Mouse (Mus musculus) forebrain, embryonic 10.5 days (tissue): Measurements from ENCODE around the gene Dhrs3. TPM values are rescaled to one million over a fixed set of nuclear protein-coding genes. Genes with fewer than 3 reads are reported as not detected.

Experiments
- DNase-seq: peaks from one replicate; pipeline ENCODE4 v3.0.0-alpha.2; 2017; ENCODE audit warnings: low spot score; ENCODE audit errors: extremely low spot score
- H3K27ac ChIP-seq: fragments of 300-500 bp; sonication (generic); 2 replicates; pipeline ENCODE4 v1.5.1; 2016; ENCODE audit warnings: mild to moderate bottlenecking
- H3K27me3 ChIP-seq: fragments of 300-500 bp; sonication (generic); 2 replicates; pipeline ENCODE4 v1.6.1; 2016; ENCODE audit warnings: mild to moderate bottlenecking; ENCODE audit not compliant: poor library complexity, severe bottlenecking
- H3K36me3 ChIP-seq: fragments of 300-500 bp; sonication (generic); replicated peaks from 2 replicates; pipeline ENCODE4 v1.6.1; 2016; ENCODE audit warnings: mild to moderate bottlenecking, moderate library complexity
- H3K4me1 ChIP-seq: fragments of 300-500 bp; sonication (generic); 2 replicates; pipeline ENCODE4 v1.6.1; 2016
- H3K4me3 ChIP-seq: fragments of 300-500 bp; sonication (generic); 2 replicates; pipeline ENCODE4 v1.5.1; 2016; ENCODE audit warnings: mild to moderate bottlenecking, moderate library complexity
- H3K9me3 ChIP-seq: fragments of 300-500 bp; sonication (generic); 2 replicates; pipeline ENCODE4 v1.6.1; 2016; ENCODE audit warnings: mild to moderate bottlenecking, moderate library complexity
- WGBS: fragments of 180-500 bp; shearing (Covaris S2); methylation state at CpG from one replicate; pipeline ENCODE4 v1.1.7; 2016; 5-methylcytosine and 5-hydroxymethylcytosine counted together
- polyA plus RNA-seq: library from polyadenylated mRNA; unstranded; fragments of >200 nt; fragmentation: Nextera tagmentation; extraction: Ambion mirVana; gene quantifications from 2 replicates; pipeline ENCODE4 v1.2.1, GENCODE M21; 2016

Dhrs3 gene
- polyA plus RNA-seq, 1 experiment from 2014 or later = 12.2 TPM

GRCm38 (mm10) chr4:144929811-144930221 lies 37.2 kb downstream of the Dhrs3 start:
- DNase-seq = no peak
- H3K9me3 ChIP-seq = no peaks in the 10 kb centered on the region
- H3K4me3 ChIP-seq = no peak overlapping the region
- H3K27me3 ChIP-seq = no peaks in the 10 kb centered on the region
- H3K4me1 ChIP-seq = peaks cover 11% of the 10 kb centered on the region
- H3K27ac ChIP-seq = no peak overlapping the region
- no peaks in the 10 kb centered on the region for H3K36me3 ChIP-seq
- 97% methylated on average over 1 of the region's 1 CpGs for WGBS

- 40% methylated on average over 10 of the region's 10 CpGs for WGBS
- no peak for DNase-seq
- peaks cover 12% of the 10 kb centered on the region for H3K4me1 ChIP-seq
- no peak overlapping the region for H3K27ac ChIP-seq
- no peak overlapping the region for H3K4me3 ChIP-seq
- H3K27me3 ChIP-seq = no peaks in the 10 kb centered on the region
- no peaks in the 10 kb centered on the region for H3K36me3 ChIP-seq
- no peaks in the 10 kb centered on the region for H3K9me3 ChIP-seq
These were observed 37.7 kb downstream of the Dhrs3 start for GRCm38 (mm10) chr4:144930366-144930765.

GRCm38 (mm10) chr4:144931167-144931566 lies 38.5 kb downstream of the Dhrs3 start:
- Histone ChIP-seq H3K36me3 (no peaks in the 10 kb centered on the region), H3K4me1 (peaks cover 12% of the 10 kb centered on the region), H3K4me3 (no peak overlapping the region), H3K27me3 (no peaks in the 10 kb centered on the region), H3K27ac (no peak overlapping the region), H3K9me3 (no peaks in the 10 kb centered on the region)
- no peak for DNase-seq
- WGBS = 96% methylated on average over 7 of the region's 7 CpGs

- no peak for DNase-seq
- WGBS = 6% methylated on average over 1 of the region's 1 CpGs
- no peak overlapping the region for H3K27ac ChIP-seq
- H3K4me1 ChIP-seq = peaks cover 12% of the 10 kb centered on the region
- H3K36me3 ChIP-seq = no peaks in the 10 kb centered on the region
- H3K4me3 ChIP-seq = no peak overlapping the region
- no peaks in the 10 kb centered on the region for H3K9me3 ChIP-seq
- H3K27me3 ChIP-seq = no peaks in the 10 kb centered on the region
These were observed 41.9 kb downstream of the Dhrs3 start for GRCm38 (mm10) chr4:144934501-144934900.

- Histone ChIP-seq H3K4me3 (no peak overlapping the region), H3K27me3 (no peaks in the 10 kb centered on the region), H3K27ac (no peak overlapping the region), H3K4me1 (peaks cover 22% of the 10 kb centered on the region), H3K9me3 (no peaks in the 10 kb centered on the region), H3K36me3 (no peaks in the 10 kb centered on the region)
- 90% methylated on average over 3 of the region's 3 CpGs for WGBS
- DNase-seq = no peak
These were observed 44.0 kb downstream of the Dhrs3 start for GRCm38 (mm10) chr4:144936563-144937154.

GRCm38 (mm10) chr4:144939847-144940411 lies 47.3 kb downstream of the Dhrs3 start:
- H3K4me3 ChIP-seq = no peak overlapping the region
- no peak overlapping the region for H3K27ac ChIP-seq
- H3K27me3 ChIP-seq = no peaks in the 10 kb centered on the region
- DNase-seq = no peak
- 84% methylated on average over 4 of the region's 4 CpGs for WGBS
- H3K9me3 ChIP-seq = no peaks in the 10 kb centered on the region
- peaks cover 14% of the 10 kb centered on the region for H3K4me1 ChIP-seq
- H3K36me3 ChIP-seq = no peaks in the 10 kb centered on the region

- WGBS = 70% methylated on average over 13 of the region's 13 CpGs
- H3K4me1 ChIP-seq = peaks cover 14% of the 10 kb centered on the region
- DNase-seq = no peak
- H3K27ac ChIP-seq = no peak overlapping the region
- H3K4me3 ChIP-seq = no peak overlapping the region
- no peaks in the 10 kb centered on the region for H3K36me3 ChIP-seq
- no peaks in the 10 kb centered on the region for H3K27me3 ChIP-seq
- H3K9me3 ChIP-seq = no peaks in the 10 kb centered on the region
These were observed 48.3 kb downstream of the Dhrs3 start for GRCm38 (mm10) chr4:144940796-144941462.

GRCm38 (mm10) chr4:144942433-144942832 lies 49.8 kb downstream of the Dhrs3 start:
- no peak for DNase-seq
- H3K27me3 ChIP-seq = no peaks in the 10 kb centered on the region
- WGBS = 99% methylated on average over 3 of the region's 3 CpGs
- H3K27ac ChIP-seq = no peak overlapping the region
- no peaks in the 10 kb centered on the region for H3K36me3 ChIP-seq
- H3K4me3 ChIP-seq = no peak overlapping the region
- peaks cover 14% of the 10 kb centered on the region for H3K4me1 ChIP-seq
- no peaks in the 10 kb centered on the region for H3K9me3 ChIP-seq

GRCm38 (mm10) chr4:144943273-144943672 lies 50.6 kb downstream of the Dhrs3 start:
- H3K27me3 ChIP-seq = no peaks in the 10 kb centered on the region
- no peak overlapping the region for H3K4me3 ChIP-seq
- H3K9me3 ChIP-seq = no peaks in the 10 kb centered on the region
- H3K36me3 ChIP-seq = no peaks in the 10 kb centered on the region
- 88% methylated on average over 5 of the region's 5 CpGs for WGBS
- H3K4me1 ChIP-seq = peaks cover 14% of the 10 kb centered on the region
- no peak for DNase-seq
- no peak overlapping the region for H3K27ac ChIP-seq

- H3K27ac ChIP-seq = no peak overlapping the region
- no peaks in the 10 kb centered on the region for H3K36me3 ChIP-seq
- no peak overlapping the region for H3K4me3 ChIP-seq
- no peaks in the 10 kb centered on the region for H3K27me3 ChIP-seq
- no peak for DNase-seq
- no peaks in the 10 kb centered on the region for H3K9me3 ChIP-seq
- 79% methylated on average over 6 of the region's 6 CpGs for WGBS
- H3K4me1 ChIP-seq = peaks cover 15% of the 10 kb centered on the region
These were observed 55.2 kb downstream of the Dhrs3 start for GRCm38 (mm10) chr4:144947738-144948390.

GRCm38 (mm10) chr4:144949441-144950326 lies 57.1 kb downstream of the Dhrs3 start:
- Histone ChIP-seq H3K4me3 (no peak overlapping the region), H3K4me1 (peaks cover 15% of the 10 kb centered on the region), H3K9me3 (no peaks in the 10 kb centered on the region), H3K36me3 (no peaks in the 10 kb centered on the region), H3K27me3 (no peaks in the 10 kb centered on the region), H3K27ac (peak overlapping the region; percentile 78)
- DNase-seq = peak; percentile 34
- WGBS = 14% methylated on average over 9 of the region's 9 CpGs

GRCm38 (mm10) chr4:144950327-144950711 lies 57.7 kb downstream of the Dhrs3 start:
- Histone ChIP-seq H3K27me3 (no peaks in the 10 kb centered on the region), H3K4me1 (peaks cover 15% of the 10 kb centered on the region), H3K4me3 (no peak overlapping the region), H3K27ac (peak overlapping the region; percentile 78), H3K36me3 (no peaks in the 10 kb centered on the region), H3K9me3 (no peaks in the 10 kb centered on the region)
- WGBS = 57% methylated on average over 3 of the region's 3 CpGs
- no peak for DNase-seq
